Mouse (Mus musculus) E14TG2a.4 (cell line): ENCODE data around the gene Fundc1.

ENCODE experiments used
- CTCF ChIP-seq: conservative IDR thresholded peaks from 2 replicates; pipeline ENCODE4 v1.5.1; 2014; ENCODE audit warnings: low read length
- POU5F1 ChIP-seq: IDR thresholded peaks from 2 replicates; pipeline ENCODE4 v1.6.1; 2014; ENCODE audit warnings: low read length, borderline replicate concordance

DNA sequence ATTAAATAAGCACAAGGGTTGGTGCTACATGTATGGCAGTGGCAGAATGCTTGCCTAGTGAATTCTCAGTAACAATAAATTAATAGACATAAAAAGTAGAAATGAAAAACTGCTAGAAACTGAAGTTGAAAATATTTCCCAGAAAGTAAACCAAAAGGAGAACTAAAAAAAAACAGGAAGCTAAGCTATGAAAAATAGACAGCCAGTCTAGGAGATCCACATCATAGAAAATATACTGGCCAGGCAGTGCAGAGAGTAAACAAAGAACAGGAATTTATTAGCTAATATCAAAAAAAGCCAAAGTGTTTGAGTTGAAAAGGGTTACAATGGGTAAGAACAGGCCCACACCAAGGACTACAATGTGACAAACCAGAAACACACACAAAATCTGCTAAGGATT is 7.4 kb downstream of the Fundc1 start:
- TF ChIP-seq CTCF: no peak
- TF ChIP-seq POU5F1: no peak
